Mouse (Mus musculus) hindbrain, embryonic 12.5 days (tissue): ENCODE measurements around the gene Elmo3. TPM values are rescaled to one million over a fixed set of nuclear protein-coding genes. Genes with fewer than 3 reads are reported as not detected.

Source experiments
- ATAC-seq: fragments of 200-750 bp; cut with Nextera tagmentation; 2 replicates; pipeline ENCODE4 v1.8.0; 2017; ENCODE audit warnings: moderate TSS enrichment; ENCODE audit not compliant: low FRiP score
- H3K27ac ChIP-seq: fragments of 300-500 bp; sonication (generic); 2 replicates; pipeline ENCODE4 v1.5.1; 2016; ENCODE audit warnings: mild to moderate bottlenecking
- H3K27me3 ChIP-seq: fragments of 300-500 bp; sonication (generic); 2 replicates; pipeline ENCODE4 v1.6.1; 2016; ENCODE audit warnings: mild to moderate bottlenecking
- H3K36me3 ChIP-seq: fragments of 300-500 bp; sonication (generic); 2 replicates; pipeline ENCODE4 v1.6.1; 2016; ENCODE audit warnings: mild to moderate bottlenecking
- H3K4me1 ChIP-seq: fragments of 300-500 bp; sonication (generic); 2 replicates; pipeline ENCODE4 v1.6.1; 2016
- H3K4me2 ChIP-seq: fragments of 300-500 bp; sonication (generic); replicated peaks from 2 replicates; pipeline ENCODE4 v1.6.1; 2016; ENCODE audit warnings: mild to moderate bottlenecking
- H3K4me3 ChIP-seq: fragments of 300-500 bp; sonication (generic); 2 replicates; pipeline ENCODE4 v1.5.1; 2016; ENCODE audit warnings: mild to moderate bottlenecking
- H3K9ac ChIP-seq: fragments of 300-500 bp; sonication (generic); 2 replicates; pipeline ENCODE4 v1.6.1; 2016; ENCODE audit warnings: mild to moderate bottlenecking, moderate library complexity
- H3K9me3 ChIP-seq: fragments of 300-500 bp; sonication (generic); replicated peaks from 2 replicates; pipeline ENCODE4 v1.6.1; 2016; ENCODE audit warnings: mild to moderate bottlenecking
- WGBS: fragments of 180-500 bp; shearing (Covaris S2); methylation state at CpG from one replicate; pipeline ENCODE4 v1.1.7; 2016; 5-methylcytosine and 5-hydroxymethylcytosine counted together
- polyA plus RNA-seq: library from polyadenylated mRNA; unstranded; fragments of >200 nt; fragmentation: Nextera tagmentation; extraction: Ambion mirVana; gene quantifications from 2 replicates; pipeline ENCODE4 v1.2.1, GENCODE M21; 2016

The Elmo3 gene
- polyA plus RNA-seq, 1 experiment from 2014 or later: 3.2 TPM

- H3K9me3 ChIP-seq: no peaks in the 10 kb centered on the region; the same call in 1 of the 2 replicates
- no peak overlapping the region for H3K9ac ChIP-seq
- H3K4me1 ChIP-seq: peaks cover 31% of the 10 kb centered on the region
- no peak overlapping the region for H3K4me3 ChIP-seq
- WGBS: 8% methylated on average over 13 of the region's 13 CpGs
- no peak overlapping the region for H3K27ac ChIP-seq
- no peaks in the 10 kb centered on the region for H3K36me3 ChIP-seq
- no peak for ATAC-seq
- no peak overlapping the region for H3K4me2 ChIP-seq
- peaks cover 96% of the 10 kb centered on the region for H3K27me3 ChIP-seq
These were observed 38.6 kb upstream of the Elmo3 start for GRCm38 (mm10) chr8:105266775-105267174.

- ATAC-seq: peak; percentile 83
- no peaks in the 10 kb centered on the region for H3K36me3 ChIP-seq
- peak overlapping the region; percentile 25 for H3K9ac ChIP-seq
- H3K9me3 ChIP-seq: no peaks in the 10 kb centered on the region; the same call in 1 of the 2 replicates
- peaks cover 31% of the 10 kb centered on the region for H3K4me1 ChIP-seq
- WGBS: under 1% methylated on average over 65 of the region's 65 CpGs
- no peak overlapping the region for H3K27ac ChIP-seq
- H3K4me2 ChIP-seq: peak overlapping the region; percentile 81
- peaks cover 98% of the 10 kb centered on the region for H3K27me3 ChIP-seq
- H3K4me3 ChIP-seq: peak overlapping the region; percentile 47
These were observed 36.9 kb upstream of the Elmo3 start for GRCm38 (mm10) chr8:105268342-105269074.

- Histone ChIP-seq H3K9me3 (no peaks in the 10 kb centered on the region; the same call in 1 of the 2 replicates), H3K27me3 (peaks cover 98% of the 10 kb centered on the region), H3K36me3 (no peaks in the 10 kb centered on the region), H3K4me3 (peak overlapping the region; percentile 47), H3K4me1 (peaks cover 31% of the 10 kb centered on the region), H3K9ac (peak overlapping the region; percentile 25; the same call in 1 of the 2 replicates), H3K27ac (no peak overlapping the region), H3K4me2 (peak overlapping the region; percentile 81)
- peak; percentile 36 for ATAC-seq
- under 1% methylated on average over 10 of the region's 10 CpGs for WGBS
These were observed 36.3 kb upstream of the Elmo3 start for GRCm38 (mm10) chr8:105269075-105269458.

- Histone ChIP-seq H3K27me3 (peaks cover 99% of the 10 kb centered on the region), H3K9me3 (no peaks in the 10 kb centered on the region; the same call in 1 of the 2 replicates), H3K27ac (no peak within 1 kb of the TSS), H3K4me1 (peaks cover 30% of the 10 kb centered on the region), H3K9ac (peak within 1 kb of the TSS; percentile 25), H3K36me3 (no peaks in the 10 kb centered on the region), H3K4me3 (peak within 1 kb of the TSS; percentile 47), H3K4me2 (peak within 1 kb of the TSS; percentile 81)
- 0 out of 2 replicates have a peak, but pooled peaks have one; percentile 4 for ATAC-seq
- WGBS: under 1% methylated on average over 42 of the region's 42 CpGs
These were observed 35.9 kb upstream of the Elmo3 start, which contains the start of gene Hsf4 for GRCm38 (mm10) chr8:105269461-105269947. TSS of gene Hsf4 (plus strand) at chr8:105269801.

DNA sequence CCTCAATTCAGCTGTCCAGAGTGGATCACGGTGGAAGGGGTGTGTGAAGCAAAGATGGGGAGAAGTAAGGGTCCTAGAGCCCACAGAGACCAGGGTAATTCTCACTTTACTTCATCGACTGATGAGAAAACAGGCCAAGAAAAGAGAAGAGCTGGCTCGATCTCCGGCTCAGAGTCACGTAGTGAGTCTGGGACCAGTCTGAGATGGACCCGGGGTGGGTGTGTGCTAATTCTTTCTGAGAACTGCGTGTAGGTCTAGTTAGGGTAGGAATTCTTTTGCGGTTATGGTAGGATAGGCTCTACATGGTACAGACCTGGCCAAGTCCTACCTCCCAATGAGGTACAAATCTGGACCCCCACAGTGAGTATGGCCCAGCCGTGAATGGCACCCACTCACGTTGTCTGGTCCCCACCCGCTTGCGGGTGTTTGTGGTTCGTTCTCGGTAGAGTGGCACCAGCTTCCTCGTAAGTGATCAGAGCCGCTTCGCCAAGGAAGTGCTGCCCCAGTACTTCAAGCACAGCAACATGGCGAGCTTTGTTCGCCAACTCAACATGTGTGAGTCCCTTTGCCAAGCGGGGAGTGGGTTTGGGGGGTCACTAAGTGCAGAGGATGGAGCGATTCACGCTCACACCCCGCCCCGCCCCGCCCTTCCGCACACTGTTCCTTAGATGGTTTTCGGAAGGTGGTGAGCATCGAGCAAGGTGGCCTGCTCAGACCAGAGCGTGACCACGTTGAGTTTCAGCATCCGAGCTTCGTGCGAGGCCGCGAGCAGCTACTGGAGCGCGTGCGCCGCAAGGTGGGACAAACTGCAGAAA lies 35.1 kb upstream of the Elmo3 start:
- H3K9ac ChIP-seq: no peak overlapping the region
- H3K4me2 ChIP-seq: peak overlapping the region; percentile 81
- H3K36me3 ChIP-seq: no peaks in the 10 kb centered on the region
- 2% methylated on average over 39 of the region's 39 CpGs for WGBS
- no peak overlapping the region for H3K27ac ChIP-seq
- peaks cover 28% of the 10 kb centered on the region for H3K4me1 ChIP-seq
- peaks cover 99% of the 10 kb centered on the region for H3K27me3 ChIP-seq
- ATAC-seq: no peak
- H3K4me3 ChIP-seq: no peak overlapping the region
- H3K9me3 ChIP-seq: no peaks in the 10 kb centered on the region; the same call in 1 of the 2 replicates

DNA sequence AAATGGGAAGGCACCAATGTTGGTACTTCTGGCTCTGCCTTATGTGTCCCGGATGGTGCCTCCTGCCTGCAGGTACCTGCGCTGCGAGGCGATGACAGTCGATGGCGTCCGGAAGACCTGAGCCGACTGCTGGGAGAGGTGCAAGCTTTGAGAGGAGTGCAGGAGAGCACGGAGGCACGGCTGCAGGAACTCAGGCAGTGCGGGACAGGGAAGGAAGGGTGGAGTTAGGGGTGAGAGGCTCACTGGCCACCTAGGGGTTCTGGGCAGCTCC lies 34.5 kb upstream of the Elmo3 start:
- Histone ChIP-seq H3K4me3 (no peak overlapping the region), H3K4me1 (peaks cover 33% of the 10 kb centered on the region), H3K27me3 (peaks cover 99% of the 10 kb centered on the region), H3K9ac (no peak overlapping the region), H3K27ac (no peak overlapping the region), H3K9me3 (no peaks in the 10 kb centered on the region; the same call in 1 of the 2 replicates), H3K36me3 (no peaks in the 10 kb centered on the region), H3K4me2 (0 out of 2 replicates have a peak overlapping the region, but pooled peaks have one; percentile 11)
- WGBS: 1% methylated on average over 11 of the region's 11 CpGs
- no peak for ATAC-seq

DNA sequence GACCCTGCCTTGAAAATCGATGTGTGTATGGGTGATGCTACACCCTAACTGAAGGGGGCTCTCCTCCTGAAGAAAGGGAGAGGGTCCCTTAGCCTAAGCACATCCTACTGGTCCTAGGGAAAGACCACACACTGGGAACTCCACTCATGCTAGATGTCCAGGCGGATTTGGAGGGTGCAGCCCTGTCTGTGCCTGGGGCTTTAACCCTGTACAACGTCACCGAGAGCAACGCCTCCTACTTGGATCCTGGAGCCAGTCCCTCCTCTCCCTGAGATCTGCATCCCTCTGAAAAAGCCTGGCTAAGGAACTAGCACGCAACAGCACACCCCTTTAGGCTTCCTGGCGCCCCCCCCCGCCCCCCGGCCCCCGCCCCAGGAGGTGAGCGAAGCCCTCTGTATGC lies 30.0 kb upstream of the Elmo3 start:
- Histone ChIP-seq H3K9me3 (no peaks in the 10 kb centered on the region), H3K4me2 (peak overlapping the region; percentile 84; the same call in 1 of the 2 replicates), H3K4me3 (peak overlapping the region; percentile 44; the same call in 1 of the 2 replicates), H3K36me3 (0 out of 2 replicates have a peak, but pooled peaks cover 4% of the 10 kb centered on the region), H3K9ac (no peak overlapping the region), H3K27ac (no peak overlapping the region), H3K27me3 (peaks cover 99% of the 10 kb centered on the region), H3K4me1 (peaks cover 27% of the 10 kb centered on the region)
- WGBS: 4% methylated on average over 11 of the region's 11 CpGs
- ATAC-seq: no peak

DNA sequence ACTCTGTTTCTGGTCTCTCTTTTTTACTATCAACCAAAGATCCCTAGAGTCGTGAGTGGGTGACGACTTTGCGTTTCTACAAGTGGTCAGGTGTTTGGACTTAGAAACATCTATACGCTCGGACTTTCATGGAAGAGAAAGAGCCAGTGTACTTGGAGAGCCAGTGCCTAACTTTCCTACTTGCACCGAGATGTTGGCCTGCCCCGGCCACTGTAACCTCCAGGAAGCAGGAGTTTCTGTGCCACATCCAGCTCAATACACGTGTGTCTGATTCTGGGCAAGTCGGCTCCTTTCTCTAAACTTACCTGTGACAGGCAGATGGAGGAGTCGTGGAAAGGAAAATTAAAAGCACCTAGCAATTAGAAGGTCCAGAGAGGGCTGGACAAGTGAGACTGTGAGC lies 29.6 kb upstream of the Elmo3 start, which contains the start of gene Nol3:
Nol3 (plus strand) TSS at position 301 of the 400 bp plus-strand sequence.
- peak within 1 kb of the TSS; percentile 57 for H3K9ac ChIP-seq
- H3K4me3 ChIP-seq: peak within 1 kb of the TSS; percentile 44
- WGBS: 7% methylated on average over 10 of the region's 10 CpGs
- no peak within 1 kb of the TSS for H3K27ac ChIP-seq
- H3K4me1 ChIP-seq: peaks cover 22% of the 10 kb centered on the region
- H3K4me2 ChIP-seq: peak within 1 kb of the TSS; percentile 84
- H3K9me3 ChIP-seq: no peaks in the 10 kb centered on the region
- ATAC-seq: no peak
- peaks cover 99% of the 10 kb centered on the region for H3K27me3 ChIP-seq
- 0 out of 2 replicates have a peak, but pooled peaks cover 8% of the 10 kb centered on the region for H3K36me3 ChIP-seq

DNA sequence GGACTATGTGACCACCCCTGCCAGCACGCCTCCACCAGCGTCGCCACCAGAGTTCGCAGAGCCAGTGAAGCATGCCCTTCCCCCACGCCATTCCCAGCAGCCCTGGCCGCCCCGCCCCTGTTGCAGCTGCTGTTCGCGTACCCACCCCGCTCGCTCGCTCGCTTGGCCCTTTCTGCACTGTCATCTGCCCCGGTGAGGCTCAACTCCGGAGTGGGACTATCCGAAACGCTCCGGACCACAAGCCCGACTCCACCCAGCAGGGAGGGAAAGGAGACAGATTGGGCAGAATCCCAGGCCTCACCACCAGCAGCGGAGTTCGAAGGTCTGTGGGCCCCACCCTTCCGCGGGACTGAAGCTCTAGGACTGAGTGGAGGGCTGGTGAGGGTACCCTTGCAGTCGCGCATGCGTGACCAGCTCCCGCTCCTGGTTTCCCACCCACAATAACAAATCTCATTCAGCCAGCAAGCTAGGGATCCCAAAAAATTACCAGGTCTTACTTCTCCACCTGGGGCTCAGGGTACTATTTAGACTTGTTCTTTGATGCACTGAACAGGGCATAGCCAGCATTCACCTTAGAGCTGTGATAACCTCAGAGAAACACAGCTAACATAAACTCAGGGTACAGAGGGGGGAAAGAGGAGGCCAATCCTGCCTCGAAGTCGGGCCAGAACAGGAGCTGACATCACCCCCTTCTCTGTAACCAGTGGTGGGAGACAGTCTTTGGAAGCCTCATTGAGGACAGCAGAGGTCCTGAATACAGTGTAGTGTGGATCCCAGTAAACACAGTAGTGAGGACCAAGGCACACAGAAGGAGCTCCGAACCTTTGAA lies 28.9 kb upstream of the Elmo3 start:
- H3K27me3 ChIP-seq: peaks cover 97% of the 10 kb centered on the region
- ATAC-seq: peak; percentile 73
- WGBS: 3% methylated on average over 30 of the region's 30 CpGs

GRCm38 (mm10) chr8:105278911-105279334 lies 26.5 kb upstream of the Elmo3 start:
- no peak overlapping the region for H3K9ac ChIP-seq
- WGBS: 4% methylated on average over 28 of the region's 28 CpGs
- H3K4me2 ChIP-seq: peak overlapping the region; percentile 40
- peaks cover 82% of the 10 kb centered on the region for H3K27me3 ChIP-seq
- peak; percentile 39 for ATAC-seq
- H3K4me1 ChIP-seq: peaks cover 22% of the 10 kb centered on the region
- H3K27ac ChIP-seq: no peak overlapping the region
- H3K9me3 ChIP-seq: no peaks in the 10 kb centered on the region
- H3K4me3 ChIP-seq: 0 out of 2 replicates have a peak overlapping the region, but pooled peaks have one; percentile 13
- peaks cover 34% of the 10 kb centered on the region for H3K36me3 ChIP-seq

More for the DNA sequence above, 28.9 kb upstream of the Elmo3 start:
- Histone ChIP-seq H3K4me1 (peaks cover 22% of the 10 kb centered on the region), H3K4me2 (peak overlapping the region; percentile 84), H3K36me3 (peaks cover 10% of the 10 kb centered on the region; the same call in 1 of the 2 replicates), H3K9ac (peak overlapping the region; percentile 57), H3K9me3 (no peaks in the 10 kb centered on the region), H3K4me3 (peak overlapping the region; percentile 44), H3K27ac (no peak overlapping the region)

DNA sequence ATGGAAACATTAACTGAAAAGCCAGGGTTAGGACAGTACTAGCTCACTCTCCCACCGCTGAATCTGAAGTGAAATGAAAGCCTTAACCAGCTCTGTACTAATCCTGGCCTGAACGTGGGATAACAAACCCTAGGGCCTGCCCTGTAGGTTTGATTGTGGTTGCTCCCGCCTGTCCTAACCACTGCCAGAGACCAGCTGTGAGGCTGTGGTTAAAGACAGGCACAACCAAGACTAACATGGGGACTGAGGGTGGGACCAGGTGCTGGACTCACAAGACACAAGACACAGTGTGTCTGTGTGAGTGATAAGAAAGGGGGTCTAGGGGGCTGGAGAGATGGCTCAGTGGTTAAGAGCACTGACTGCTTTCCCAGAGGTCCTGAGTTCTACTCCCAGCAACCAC lies 24.8 kb upstream of the Elmo3 start:
- Histone ChIP-seq H3K9me3 (no peaks in the 10 kb centered on the region), H3K27ac (no peak overlapping the region), H3K4me3 (no peak overlapping the region), H3K9ac (no peak overlapping the region), H3K4me2 (no peak overlapping the region), H3K27me3 (peaks cover 69% of the 10 kb centered on the region), H3K4me1 (peaks cover 24% of the 10 kb centered on the region), H3K36me3 (peaks cover 46% of the 10 kb centered on the region)
- ATAC-seq: no peak
- 65% methylated on average over 3 of the region's 3 CpGs for WGBS
